Mouse (Mus musculus) kidney, adult 9 months (tissue): ENCODE measurements at regions not wholly inside any gene's neighbourhood (a gene's known extent, or its start where the extent isn't known, plus 50 kb on each side); places are given as distances from the start of the nearest gene placed in this dataset.
A peak's percentile ranks its signal among the peaks of the same experiment; 100 is the strongest.

Experiments used
- DNase-seq: peaks from one replicate; pipeline ENCODE4 v3.0.0; 2022

- DNase-seq = no peak
Measured at GRCm38 (mm10) chr7:136457171-136457570, 437.2 kb upstream of the Mgmt start.

DNA sequence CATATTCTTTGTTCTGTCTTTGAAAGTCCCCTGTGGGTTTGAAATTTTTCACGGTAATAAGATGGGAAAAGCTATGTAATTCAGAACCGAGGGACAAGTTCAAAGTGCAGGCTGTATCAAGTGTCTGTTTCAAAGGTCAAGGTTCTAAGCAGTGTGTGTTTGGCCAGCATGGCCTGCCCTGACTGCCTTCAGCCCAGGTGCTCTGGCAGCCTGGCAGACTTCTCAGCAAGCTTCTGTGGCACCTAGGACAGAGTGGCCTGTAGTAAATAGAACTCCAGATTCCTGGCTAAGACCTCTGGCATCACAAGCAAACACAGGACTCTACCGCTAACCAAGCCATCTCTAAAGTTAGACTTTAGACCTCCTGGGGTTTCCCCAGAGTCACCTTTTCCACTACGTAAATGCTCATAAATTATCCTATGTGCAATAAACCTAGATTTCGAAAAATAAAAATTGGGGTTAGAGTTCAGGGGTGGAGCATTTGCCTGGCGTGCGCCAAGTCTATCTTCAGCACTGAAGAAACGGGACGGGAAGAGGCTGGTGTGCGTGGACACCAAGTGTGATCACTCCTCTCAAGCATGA, 436.5 kb upstream of the Mgmt start:
- DNase-seq = peak; percentile 82

DNA sequence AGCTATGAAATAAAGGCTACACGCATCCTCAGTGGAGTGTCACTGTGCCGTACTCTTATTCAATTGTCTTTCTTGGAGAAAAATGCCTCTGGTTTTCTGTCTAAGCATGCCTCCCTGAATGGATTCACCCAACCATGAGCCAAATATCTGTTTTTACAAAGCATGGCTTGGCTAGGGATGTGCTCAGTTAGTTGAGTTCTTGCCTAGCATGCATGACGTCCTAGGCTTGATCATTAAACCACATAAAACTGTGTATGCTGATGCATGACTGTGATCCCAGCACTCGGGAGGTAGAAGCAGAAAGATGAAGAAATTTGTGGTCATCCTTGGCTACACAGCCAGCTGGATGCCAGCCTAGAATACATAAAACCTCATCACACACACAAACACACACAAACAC, 417.3 kb upstream of the Mgmt start:
- peak; percentile 61 for DNase-seq

- no peak for DNase-seq
Measured at GRCm38 (mm10) chr7:136480641-136481202, 413.7 kb upstream of the Mgmt start.

GRCm38 (mm10) chr7:136483237-136483636, 411.2 kb upstream of the Mgmt start:
- DNase-seq = no peak

DNA sequence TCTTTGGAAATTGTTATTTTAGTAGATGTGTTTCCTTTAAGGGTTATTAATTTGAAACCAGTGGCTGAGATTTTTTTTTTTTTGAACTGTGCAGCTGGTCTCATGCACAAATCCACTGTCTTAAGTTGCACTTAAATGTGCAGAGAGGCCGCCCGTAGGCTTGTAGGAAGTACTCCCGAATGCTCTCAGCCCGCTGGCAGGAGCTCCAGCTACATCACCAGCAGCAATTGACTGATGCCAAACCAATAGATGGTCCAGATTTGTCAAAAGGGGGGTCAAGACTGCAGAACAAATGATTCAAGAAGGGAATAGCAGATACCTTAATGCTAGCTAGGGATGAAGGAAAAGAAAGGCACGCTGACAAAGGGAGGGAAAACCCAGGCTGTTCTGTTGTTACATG, 406.9 kb upstream of the Mgmt start:
- DNase-seq = no peak

- DNase-seq = no peak
Measured at GRCm38 (mm10) chr7:136494862-136495261, 399.6 kb upstream of the Mgmt start.

- DNase-seq = no peak
Measured at GRCm38 (mm10) chr7:136496335-136497242, 397.8 kb upstream of the Mgmt start.

- no peak for DNase-seq
Measured at GRCm38 (mm10) chr7:136500059-136500458, 394.4 kb upstream of the Mgmt start.

GRCm38 (mm10) chr7:136501094-136501493, 393.3 kb upstream of the Mgmt start:
- no peak for DNase-seq

DNA sequence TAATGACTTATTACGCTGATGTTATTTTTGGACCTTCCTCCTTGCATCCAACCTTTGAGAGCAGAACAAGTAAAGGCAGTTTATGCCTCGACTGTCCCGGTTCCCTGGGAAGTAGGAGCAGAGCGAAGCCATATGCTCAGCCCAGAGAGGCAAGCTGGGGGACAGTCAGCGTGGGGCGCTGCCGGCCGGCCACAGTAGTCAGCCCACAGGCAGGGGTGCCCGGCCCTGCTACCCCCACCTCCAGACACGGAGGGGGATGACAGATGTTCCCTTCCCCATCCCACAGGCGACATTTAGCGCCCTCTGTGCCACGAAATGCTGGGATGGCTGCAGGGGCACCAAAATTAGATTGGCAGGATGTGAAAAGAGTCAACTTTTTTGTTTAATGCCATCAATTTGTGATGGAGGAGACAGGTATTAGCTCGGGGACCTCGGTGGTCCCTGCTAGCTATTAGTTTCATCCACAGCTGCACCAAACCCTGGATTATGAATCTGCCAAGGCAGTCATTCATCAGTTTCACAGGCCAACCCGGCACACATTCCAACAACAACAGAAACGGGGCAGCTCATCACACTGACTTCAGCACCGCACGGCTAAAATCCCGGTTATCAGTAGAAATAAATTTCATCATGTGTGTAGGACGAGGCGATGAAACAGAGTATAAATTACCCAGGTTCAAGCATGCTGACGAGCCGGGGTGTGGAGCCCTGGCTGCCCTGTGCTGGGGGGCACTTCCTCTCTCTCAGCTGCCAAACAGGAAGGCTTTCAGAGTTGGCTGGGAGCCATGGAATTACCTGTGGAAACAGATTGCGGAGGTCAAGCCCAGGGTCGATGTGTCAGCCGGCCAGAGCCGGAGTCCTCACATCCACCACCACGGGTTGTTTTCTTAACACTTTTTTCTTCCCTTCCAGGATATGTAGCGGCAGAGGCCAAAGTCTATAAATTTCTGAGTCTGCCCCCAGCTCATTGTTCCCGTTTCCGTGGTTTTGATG, 392.3 kb upstream of the Mgmt start:
- DNase-seq = peak; percentile 65

DNA sequence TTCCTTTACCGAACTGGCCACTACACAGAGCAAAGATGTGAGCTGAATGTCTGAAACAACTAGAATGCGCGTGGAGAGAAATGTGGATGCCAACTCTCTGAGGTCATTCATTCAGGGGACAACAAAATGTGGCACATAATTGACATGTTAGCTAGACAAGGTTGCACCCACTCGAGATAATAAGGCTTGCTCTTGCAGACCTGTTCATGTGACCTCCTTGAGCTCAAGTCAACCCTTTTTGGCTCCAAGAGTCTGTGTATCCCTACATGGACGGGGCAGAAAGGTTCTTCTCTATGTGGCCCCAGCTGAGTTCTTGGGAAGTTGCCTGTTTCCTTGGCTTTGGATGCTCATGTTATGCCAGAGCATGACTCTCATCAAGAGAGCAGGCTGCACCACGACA, 383.0 kb upstream of the Mgmt start:
- no peak for DNase-seq

DNA sequence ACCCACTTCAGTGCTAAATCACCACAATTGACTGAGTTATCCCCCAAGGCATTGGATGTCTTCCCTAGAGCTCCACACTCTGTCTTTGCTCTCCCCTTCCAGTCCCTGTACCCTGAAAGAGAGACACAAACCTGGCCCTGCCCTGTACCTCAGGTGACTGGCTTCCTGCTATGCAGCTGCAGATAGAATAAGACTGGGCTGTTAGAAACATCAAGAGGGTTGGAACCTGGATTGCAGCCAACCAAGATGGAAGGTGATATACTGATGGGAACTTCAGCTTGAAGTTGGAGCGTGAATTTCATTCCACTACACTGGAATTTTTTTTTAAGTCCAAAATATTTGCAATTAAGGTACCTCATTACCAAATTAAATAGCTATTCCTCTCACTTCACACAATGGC, 379.0 kb upstream of the Mgmt start:
- no peak for DNase-seq

DNA sequence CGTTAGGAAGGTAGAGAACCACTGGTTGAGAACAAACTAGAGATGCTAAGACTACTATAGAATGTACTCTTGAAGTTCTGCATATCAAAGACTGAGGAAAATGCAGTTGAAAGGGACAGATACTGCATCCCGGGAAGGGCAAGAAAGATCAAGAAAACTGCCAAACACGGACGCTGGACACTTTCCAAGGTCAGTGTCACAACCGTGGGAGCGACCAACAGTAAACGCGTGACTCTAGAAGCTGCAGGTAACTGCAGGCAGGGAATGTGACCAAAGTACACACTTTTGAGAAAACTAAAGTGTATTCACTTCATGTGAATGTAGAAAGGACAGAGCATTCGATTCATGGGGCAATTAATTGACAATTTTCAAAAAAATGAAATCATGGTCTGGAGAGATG, 368.6 kb upstream of the Mgmt start:
- peak; percentile 30 for DNase-seq

- peak; percentile 38 for DNase-seq
Measured at GRCm38 (mm10) chr7:136530006-136530785, 364.2 kb upstream of the Mgmt start.

- no peak for DNase-seq
Measured at GRCm38 (mm10) chr7:136531301-136531700, 363.1 kb upstream of the Mgmt start.

DNA sequence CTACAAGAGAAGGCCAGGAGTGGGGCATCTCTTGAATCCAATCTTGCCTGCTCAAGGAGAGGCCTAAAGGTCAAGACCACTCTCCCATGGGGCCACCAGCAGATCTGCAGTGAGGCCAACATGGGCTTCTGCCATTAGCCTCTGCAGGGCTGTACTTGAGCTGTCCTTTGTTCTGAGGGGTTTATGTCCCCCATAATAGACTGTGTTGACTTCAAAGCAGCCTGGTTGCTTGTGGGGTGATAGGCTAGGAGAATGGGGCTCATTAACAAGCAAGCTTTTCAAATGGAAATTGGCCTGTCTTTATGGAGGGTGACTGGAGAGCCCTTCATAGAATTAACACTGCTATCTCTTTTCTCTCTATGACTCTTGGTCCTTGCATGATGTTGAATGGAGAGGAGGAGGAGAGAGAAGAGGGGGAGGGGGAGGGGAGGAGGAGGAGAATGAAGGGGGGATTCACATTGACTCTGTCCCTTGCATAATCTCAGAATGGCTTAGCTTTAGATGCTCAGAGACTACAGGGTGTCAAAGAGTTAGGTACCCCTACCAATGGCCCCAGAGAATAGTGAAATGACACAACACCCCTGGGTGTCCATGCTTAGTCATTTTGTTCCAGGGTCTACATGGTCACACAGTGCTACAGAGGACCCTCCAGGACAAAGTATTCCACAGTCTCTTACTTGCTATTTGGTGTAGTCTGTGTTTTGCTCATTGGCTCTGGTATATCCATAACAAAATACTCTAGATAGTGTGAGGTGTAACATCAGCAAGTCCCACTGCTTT, 352.3 kb upstream of the Mgmt start:
- no peak for DNase-seq

DNA sequence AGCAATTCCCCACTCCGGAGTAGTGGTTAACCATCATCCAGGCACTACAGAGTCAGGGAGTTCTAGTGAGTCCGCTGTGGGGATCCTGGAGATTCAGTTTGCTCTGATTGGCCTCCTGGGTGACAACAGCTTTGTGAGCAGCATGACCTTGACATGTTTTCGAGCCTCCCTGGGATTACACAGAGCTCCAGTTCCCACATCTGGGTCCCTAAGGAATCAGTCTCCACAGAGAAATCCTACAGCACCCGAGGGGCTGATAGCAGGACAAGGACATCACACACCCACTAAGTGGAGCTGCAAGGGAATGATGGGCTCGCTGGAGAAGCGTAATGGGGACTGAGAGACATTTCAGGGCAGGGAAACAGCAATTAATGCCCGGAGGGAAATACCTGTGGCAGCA, 351.5 kb upstream of the Mgmt start:
- DNase-seq = no peak

- DNase-seq = no peak
Measured at GRCm38 (mm10) chr7:136547837-136548236, 346.6 kb upstream of the Mgmt start.

DNA sequence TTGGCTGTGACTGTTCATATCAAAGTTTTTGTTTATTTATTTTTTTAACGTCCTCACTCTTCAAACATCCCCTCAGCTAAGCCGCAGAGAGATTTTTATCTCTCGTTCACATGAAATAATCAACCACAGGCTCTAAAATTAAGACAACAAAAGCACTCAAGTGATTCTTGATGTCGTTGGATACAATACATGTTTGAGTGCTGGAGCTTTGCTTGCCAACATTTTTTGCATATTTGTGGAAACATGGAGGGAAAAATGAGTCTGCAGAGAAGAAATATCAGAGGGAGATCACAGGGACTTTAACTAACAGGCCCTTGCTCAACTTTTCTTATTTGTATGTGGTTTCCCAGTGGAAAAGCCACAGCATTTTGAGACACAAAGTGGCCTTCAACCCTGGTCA, 338.0 kb upstream of the Mgmt start:
- DNase-seq = no peak

DNA sequence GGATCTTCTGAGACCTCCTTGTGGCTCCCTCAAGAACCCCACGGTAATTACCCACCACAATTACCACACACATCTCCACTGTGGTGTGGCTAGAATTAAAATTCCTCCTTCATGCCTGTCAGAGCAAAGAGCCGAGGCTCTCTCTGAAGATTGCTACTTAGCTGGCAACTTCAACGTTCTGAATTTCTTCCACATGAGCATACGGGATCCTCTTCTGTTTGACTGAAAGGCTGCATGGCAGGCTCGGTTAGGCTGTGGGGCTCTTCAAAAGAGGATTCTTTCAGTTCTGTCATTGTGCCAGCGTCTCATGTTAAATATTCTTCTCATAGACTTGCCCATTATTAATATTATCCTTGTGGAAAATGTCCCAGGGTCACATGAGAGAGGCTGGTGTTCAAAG, 334.9 kb upstream of the Mgmt start:
- DNase-seq = no peak
